Mouse (Mus musculus) cerebellum, adult (tissue): ENCODE data around the gene Tex14.
A peak's percentile ranks its signal among the peaks of the same experiment; 100 is the strongest.
"Not testable (repeated sequence)": the region's sequence is repeated elsewhere in the genome, so short reads cannot be mapped to it uniquely, and the experiment has no call there.

Experiments
- ATAC-seq: cut with Nextera tagmentation; 2 replicates; pipeline ENCODE4 v1.9.2; 2017; ENCODE audit warnings: mild to moderate bottlenecking, moderate library complexity, mixed read lengths; ENCODE audit not compliant: insufficient number of reproducible peaks, low FRiP score, low TSS enrichment

Tex14 gene

GRCm38 (mm10) chr11:87447429-87447828 lies 42.6 kb downstream of the Tex14 start:
- no peak for ATAC-seq

DNA sequence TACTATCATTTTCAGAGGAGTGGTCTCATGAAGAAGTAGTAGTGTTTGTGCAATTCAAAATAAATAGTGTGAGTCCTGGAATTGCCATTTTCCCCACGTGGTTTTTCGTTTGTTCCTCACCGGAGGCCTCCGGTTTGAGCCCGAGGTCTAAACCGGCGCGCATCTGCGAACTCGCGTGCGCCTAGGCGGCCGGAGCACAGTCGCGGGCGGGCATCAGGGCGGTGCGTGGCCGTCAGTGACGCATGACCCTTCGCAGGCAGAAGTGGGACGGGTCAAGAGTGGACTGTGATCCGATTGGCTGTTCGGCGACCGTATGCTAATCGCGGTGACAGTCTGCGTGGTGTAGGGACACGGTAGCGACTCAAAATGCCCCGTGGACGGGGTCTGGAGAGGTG lies 43.2 kb downstream of the Tex14 start:
- ATAC-seq = peak; percentile 99

- peak; percentile 77; the same call in 1 of the 2 replicates for ATAC-seq
Measured at GRCm38 (mm10) chr11:87448476-87449199, 43.8 kb downstream of the Tex14 start.

DNA sequence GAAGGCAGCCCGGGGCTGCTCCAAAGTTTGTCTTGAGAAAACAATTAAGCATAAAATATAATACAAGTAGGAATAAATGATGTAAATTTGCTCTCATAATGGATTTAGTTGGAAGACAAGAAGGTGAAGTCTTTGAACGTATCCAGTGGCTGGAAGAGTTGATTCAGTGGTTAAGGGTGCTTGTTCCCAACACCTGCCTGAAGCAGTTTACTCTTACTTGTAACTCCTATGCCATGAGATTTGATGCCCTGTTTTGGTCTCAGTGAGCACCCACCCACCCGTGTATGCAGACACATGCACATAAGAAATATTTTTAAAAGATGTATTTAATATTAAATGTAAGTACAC lies 44.3 kb downstream of the Tex14 start:
- no peak for ATAC-seq

GRCm38 (mm10) chr11:87449847-87450246 lies 45.0 kb downstream of the Tex14 start:
- ATAC-seq = not testable (repeated sequence)

DNA sequence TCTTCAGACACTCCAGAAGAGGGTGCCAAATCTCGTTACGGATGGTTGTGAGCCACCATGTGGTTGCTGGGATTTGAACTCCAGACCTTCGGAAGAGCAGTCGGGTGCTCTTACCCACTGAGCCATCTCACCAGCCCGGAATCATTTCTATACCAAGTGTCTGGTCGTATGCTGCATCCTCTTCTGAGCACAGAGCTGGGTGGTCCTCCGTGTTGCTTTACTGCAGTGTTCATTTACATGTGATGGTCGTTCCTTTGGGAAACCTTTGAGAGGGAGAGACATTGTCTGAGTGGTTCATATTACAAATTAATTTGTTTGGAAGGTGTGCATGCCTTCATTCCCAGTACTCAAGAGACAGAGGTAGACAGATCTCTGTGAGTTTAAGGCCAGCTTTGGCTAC lies 47.9 kb downstream of the Tex14 start:
- ATAC-seq = not testable (repeated sequence)

DNA sequence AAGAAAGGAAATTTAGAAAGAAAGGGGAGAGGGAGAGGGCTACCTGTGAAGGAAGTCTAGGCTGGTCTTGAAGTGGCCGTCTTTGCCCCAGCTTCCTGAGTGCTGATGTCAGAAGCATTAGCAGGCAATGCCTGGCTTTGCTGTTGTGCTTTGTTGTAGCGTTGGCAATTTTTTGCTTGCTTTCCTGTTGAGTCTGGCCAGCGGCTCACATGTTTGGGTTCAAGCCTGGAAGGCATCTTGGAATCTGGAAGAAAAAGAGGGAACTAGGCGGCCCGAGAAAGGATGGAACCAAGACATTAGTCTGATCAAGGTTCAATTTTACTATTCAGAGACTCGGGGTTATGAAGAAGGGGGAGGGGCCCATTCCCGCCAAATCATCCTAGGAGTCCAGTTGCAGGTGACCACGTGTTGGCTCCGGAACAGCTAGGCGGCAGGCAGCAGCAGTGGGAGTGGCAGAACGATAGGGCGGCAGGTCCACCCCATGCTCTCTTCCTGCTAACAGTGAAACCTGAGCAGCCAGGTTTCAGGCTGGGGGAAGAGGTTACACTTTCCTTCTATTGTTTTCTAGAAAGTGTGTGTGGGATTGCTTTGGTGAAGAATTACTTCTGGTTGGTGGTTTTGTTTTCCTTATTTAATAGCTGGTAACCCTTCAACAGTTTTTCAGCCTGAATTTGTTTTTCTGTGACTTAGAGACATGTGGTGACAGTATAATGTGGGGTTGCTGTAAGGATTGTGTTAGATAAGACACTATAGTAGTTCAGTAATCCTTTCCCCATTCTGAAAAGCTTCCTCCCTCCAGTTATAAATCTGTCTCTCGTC lies 48.6 kb downstream of the Tex14 start:
- no peak for ATAC-seq

GRCm38 (mm10) chr11:87454035-87454690 lies 49.3 kb downstream of the Tex14 start:
- no peak for ATAC-seq

- no peak for ATAC-seq
Measured at GRCm38 (mm10) chr11:87455573-87455972, 50.7 kb downstream of the Tex14 start.

GRCm38 (mm10) chr11:87455984-87456383 lies 51.1 kb downstream of the Tex14 start:
- ATAC-seq = no peak

DNA sequence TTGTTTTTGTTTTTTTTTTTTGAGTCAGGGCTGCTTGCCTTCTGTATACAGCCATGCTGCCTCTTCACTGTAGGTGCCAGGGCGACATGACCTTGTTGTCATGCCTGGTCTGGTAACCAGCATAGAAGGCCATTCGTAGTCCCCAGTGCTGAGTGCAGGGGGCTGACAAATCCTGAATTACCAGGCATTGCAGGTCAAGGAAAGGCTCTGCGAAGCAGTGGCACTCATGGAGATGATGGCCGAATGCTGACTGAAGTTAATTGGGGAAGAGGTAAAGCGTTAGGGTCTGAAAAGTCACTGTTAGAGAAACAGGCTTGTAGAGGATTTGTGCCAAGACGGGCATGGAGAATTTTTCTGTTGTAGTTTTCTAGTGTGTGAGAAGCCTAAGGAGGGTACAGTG lies 55.7 kb downstream of the Tex14 start:
- ATAC-seq = no peak

DNA sequence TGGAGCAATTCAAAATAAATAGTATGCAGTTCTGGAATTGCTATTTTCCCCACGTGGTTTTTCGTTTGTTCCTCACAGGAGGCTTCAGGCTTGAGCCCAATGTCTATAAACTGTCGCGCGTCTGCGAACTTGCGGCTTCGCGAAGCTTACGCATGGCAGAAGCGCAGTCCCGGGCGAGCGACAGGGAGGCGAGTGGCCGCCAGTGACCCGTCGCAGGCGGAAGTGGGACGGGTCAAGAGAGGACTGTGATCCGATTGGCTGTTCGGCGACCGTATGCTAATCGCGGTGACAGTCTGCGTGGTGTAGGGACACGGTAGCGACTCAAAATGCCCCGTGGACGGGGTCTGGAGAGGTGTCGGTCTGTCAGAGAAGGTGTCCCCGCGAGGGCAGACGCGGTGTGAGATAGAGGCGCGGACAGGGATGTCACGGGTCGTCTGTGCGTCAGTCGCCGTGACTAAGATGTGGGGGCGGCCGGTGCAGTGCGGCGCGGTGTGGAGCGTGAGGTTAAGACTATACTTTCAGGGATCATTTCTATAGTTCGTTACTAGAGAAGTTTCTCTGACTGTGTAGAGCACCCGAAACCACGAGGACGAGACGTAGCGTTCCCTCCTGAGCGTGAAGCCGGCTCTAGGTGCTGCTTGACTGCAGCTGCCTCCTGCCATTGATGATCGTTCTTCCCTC lies 57.1 kb downstream of the Tex14 start:
- peak; percentile 99 for ATAC-seq

GRCm38 (mm10) chr11:87462461-87463242 lies 57.8 kb downstream of the Tex14 start:
- peak; percentile 31; the same call in 1 of the 2 replicates for ATAC-seq

DNA sequence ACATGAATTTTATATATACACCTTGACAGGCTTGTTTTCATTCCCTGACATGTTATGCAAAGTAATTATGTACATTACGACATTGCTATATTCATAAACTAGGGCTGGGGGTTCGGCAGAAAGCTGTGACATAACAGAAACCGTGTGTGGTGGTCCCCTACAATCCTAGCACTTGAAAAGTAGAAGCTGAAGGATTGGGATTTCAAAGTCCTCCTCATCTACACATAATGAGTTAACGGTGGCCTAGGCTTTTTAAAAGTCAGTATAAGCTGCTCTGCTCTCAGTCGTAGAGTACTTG lies 58.3 kb downstream of the Tex14 start:
- no peak for ATAC-seq

- not testable (repeated sequence) for ATAC-seq
Measured at GRCm38 (mm10) chr11:87463792-87464430, 59.0 kb downstream of the Tex14 start.

- ATAC-seq = no peak
Measured at GRCm38 (mm10) chr11:87465990-87466593, 61.2 kb downstream of the Tex14 start.

GRCm38 (mm10) chr11:87467491-87468277 lies 62.8 kb downstream of the Tex14 start:
- no peak for ATAC-seq

- ATAC-seq = no peak
Measured at GRCm38 (mm10) chr11:87468278-87468655, 63.4 kb downstream of the Tex14 start.
